Comparison of ENCODE assay signal across 9 mouse cellular contexts in genomic region chr8:123759933-123760332, GRCm38 (mm10). TPM values are rescaled to one million over a fixed set of nuclear protein-coding genes. Genes with fewer than 3 reads are reported as not detected.
DNase-seq lines count a peak whose midpoint lies in the region; ATAC-seq lines count a peak whose summit lies in the region.
"Had no signal": no experiment of that assay in that cellular context is flagged by ENCODE, and none has a peak within 500 bp of the region (broad histone marks: within the 10 kb centered on the region; RNA-seq: fewer than 3 reads in every experiment).

No protein-coding gene starts in this region.

- H3K27ac ChIP-seq in kidney, embryonic 15.5 days = no peak overlapping the region
- no peak overlapping the region for H3K27ac ChIP-seq in embryonic facial prominence, embryonic 12.5 days
- peak overlapping the region; percentile 76 for H3K27ac ChIP-seq in limb, embryonic 10.5 days
- no peak overlapping the region for H3K27ac ChIP-seq in neural tube, embryonic 14.5 days (ENCODE audit: low read depth, low read length)

- WGBS in kidney, embryonic 15.5 days = 16% methylated on average over 10 of the region's 10 CpGs
- 7% methylated on average over 10 of the region's 10 CpGs for WGBS in embryonic facial prominence, embryonic 12.5 days
- 9% methylated on average over 10 of the region's 10 CpGs for WGBS in limb, embryonic 10.5 days
- WGBS in neural tube, embryonic 14.5 days = 6% methylated on average over 10 of the region's 10 CpGs

- H3K9me3 ChIP-seq in kidney, embryonic 15.5 days (replicated peaks) = no peaks in the 10 kb centered on the region
- H3K9me3 ChIP-seq in embryonic facial prominence, embryonic 12.5 days = no peaks in the 10 kb centered on the region
- no peaks in the 10 kb centered on the region for H3K9me3 ChIP-seq in limb, embryonic 10.5 days (replicated peaks)
- no peaks in the 10 kb centered on the region for H3K9me3 ChIP-seq in neural tube, embryonic 14.5 days (ENCODE audit: control insufficient read depth, low read length)

- H3K9ac ChIP-seq in kidney, embryonic 15.5 days = no peak overlapping the region
- H3K9ac ChIP-seq in embryonic facial prominence, embryonic 12.5 days = peak overlapping the region; percentile 24; the same call in 1 of the 2 replicates
- no peak overlapping the region for H3K9ac ChIP-seq in neural tube, embryonic 14.5 days (replicated peaks; ENCODE audit: low read depth, low read length)

- peak overlapping the region; percentile 29 for H3K4me2 ChIP-seq in kidney, embryonic 15.5 days
- peak overlapping the region; percentile 34 for H3K4me2 ChIP-seq in embryonic facial prominence, embryonic 12.5 days (replicated peaks)
- peak overlapping the region; percentile 32 for H3K4me2 ChIP-seq in neural tube, embryonic 14.5 days (ENCODE audit: low read depth, low read length)

- no peak overlapping the region for H3K4me3 ChIP-seq in kidney, embryonic 15.5 days (replicated peaks)
- H3K4me3 ChIP-seq in embryonic facial prominence, embryonic 12.5 days = no peak overlapping the region
- peak overlapping the region; percentile 41 for H3K4me3 ChIP-seq in limb, embryonic 10.5 days
- no peak overlapping the region for H3K4me3 ChIP-seq in neural tube, embryonic 14.5 days (ENCODE audit: low read depth, low read length)

- no peak for DNase-seq in kidney, adult 9 months
- DNase-seq in limb, embryonic 10.5 days (ENCODE audit: low spot score) = peak; percentile 60
- no peak for DNase-seq in layer of hippocampus, adult 9-11 months
- no peak for DNase-seq in gastrocnemius, adult 8-10 months (ENCODE audit: low spot score in 2 of 2)
- DNase-seq in thymus, postnatal 25 days = no peak
- DNase-seq: left cerebral cortex, postnatal 4 days had no signal

- H3K36me3 ChIP-seq in kidney, embryonic 15.5 days = no peaks in the 10 kb centered on the region
- no peaks in the 10 kb centered on the region for H3K36me3 ChIP-seq in embryonic facial prominence, embryonic 12.5 days
- no peaks in the 10 kb centered on the region for H3K36me3 ChIP-seq in limb, embryonic 10.5 days
- H3K36me3 ChIP-seq in neural tube, embryonic 14.5 days (ENCODE audit: control insufficient read depth, insufficient read depth, low read length) = no peaks in the 10 kb centered on the region

- 0 out of 2 replicates have a peak, but pooled peaks cover 10% of the 10 kb centered on the region for H3K27me3 ChIP-seq in kidney, embryonic 15.5 days
- 0 out of 2 replicates have a peak, but pooled peaks cover 4% of the 10 kb centered on the region for H3K27me3 ChIP-seq in embryonic facial prominence, embryonic 12.5 days
- H3K27me3 ChIP-seq in limb, embryonic 10.5 days (ENCODE audit: low read depth, poor library complexity, severe bottlenecking) = no peaks in the 10 kb centered on the region
- no peaks in the 10 kb centered on the region for H3K27me3 ChIP-seq in neural tube, embryonic 14.5 days (ENCODE audit: control insufficient read depth, insufficient read depth, low read length)

- peaks cover 42% of the 10 kb centered on the region for H3K4me1 ChIP-seq in kidney, embryonic 15.5 days
- H3K4me1 ChIP-seq in embryonic facial prominence, embryonic 12.5 days = peaks cover 29% of the 10 kb centered on the region
- H3K4me1 ChIP-seq in limb, embryonic 10.5 days = peaks cover 32% of the 10 kb centered on the region
- H3K4me1 ChIP-seq in neural tube, embryonic 14.5 days (ENCODE audit: control insufficient read depth, insufficient read depth, low read length) = peaks cover 13% of the 10 kb centered on the region; the same call in 1 of the 2 replicates

- peak; percentile 61; the same call in 1 of the 2 replicates for ATAC-seq in kidney, embryonic 15.5 days (replicated peaks; ENCODE audit: low FRiP score)
- ATAC-seq in embryonic facial prominence, embryonic 12.5 days (ENCODE audit: insufficient number of reproducible peaks, insufficient read depth, low FRiP score, low TSS enrichment) = peak; percentile 62; the same call in 1 of the 2 replicates
- peak; percentile 76 for ATAC-seq in neural tube, embryonic 14.5 days (ENCODE audit: low read depth)

RNA-seq across cellular contexts. Expression of gene Rab4a, which starts 45.9 kb away (rescaled TPM):
- 39.6 and 44.9 TPM in 2 replicates for polyA plus RNA-seq in kidney, embryonic 15.5 days (2015; fragmentation: Nextera tagmentation; extraction: Ambion mirVana)
- polyA plus RNA-seq in embryonic facial prominence, embryonic 12.5 days (2016; fragmentation: Nextera tagmentation; extraction: Ambion mirVana) = 50.3 and 55.9 TPM in 2 replicates
- 58.2 and 61.8 TPM in 2 replicates for polyA plus RNA-seq in limb, embryonic 10.5 days (2016; fragmentation: Nextera tagmentation; extraction: Ambion mirVana)
- 85.4 and 91.8 TPM in 2 replicates for polyA plus RNA-seq in neural tube, embryonic 14.5 days (2014; fragmentation: Nextera tagmentation; extraction: Ambion mirVana)
- 10 to 100 TPM; 13.3 to 17.1 (median 15.3) TPM for total RNA-seq in gastrocnemius, adult 8-10 months (2022)
